Mouse (Mus musculus) neural tube, embryonic 14.5 days (tissue): Measurements from ENCODE around the gene Gm17364. TPM values are rescaled to one million over a fixed set of nuclear protein-coding genes. Genes with fewer than 3 reads are reported as not detected.

Experiments used
- ATAC-seq: fragments of 200-750 bp; cut with Nextera tagmentation; 2 replicates; pipeline ENCODE4 v1.8.0; 2017; ENCODE audit warnings: low read depth, mild to moderate bottlenecking, moderate TSS enrichment, moderate library complexity
- H3K27ac ChIP-seq: fragments of 300-500 bp; sonication (generic); 2 replicates; pipeline ENCODE4 v1.5.1; 2014; ENCODE audit warnings: low read depth, mild to moderate bottlenecking, control low read depth, low read length, moderate library complexity, mixed read lengths
- H3K27me3 ChIP-seq: fragments of 300-500 bp; sonication (generic); 2 replicates; pipeline ENCODE4 v1.6.1; 2014; ENCODE audit warnings: low read length; ENCODE audit not compliant: control insufficient read depth, insufficient read depth
- H3K36me3 ChIP-seq: fragments of 300-500 bp; sonication (generic); 2 replicates; pipeline ENCODE4 v1.6.1; 2014; ENCODE audit warnings: low read length, mixed read lengths; ENCODE audit not compliant: control insufficient read depth, insufficient read depth
- H3K4me1 ChIP-seq: fragments of 300-500 bp; sonication (generic); 2 replicates; pipeline ENCODE4 v1.6.1; 2014; ENCODE audit warnings: low read length; ENCODE audit not compliant: control insufficient read depth, insufficient read depth
- H3K4me2 ChIP-seq: fragments of 300-500 bp; sonication (generic); 2 replicates; pipeline ENCODE4 v1.6.1; 2014; ENCODE audit warnings: mild to moderate bottlenecking, low read depth, low read length, control low read depth
- H3K4me3 ChIP-seq: fragments of 300-500 bp; sonication (generic); 2 replicates; pipeline ENCODE4 v1.5.1; 2014; ENCODE audit warnings: low read depth, low read length, control low read depth, mixed read lengths
- H3K9ac ChIP-seq: fragments of 300-500 bp; sonication (generic); replicated peaks from 2 replicates; pipeline ENCODE4 v1.6.1; 2014; ENCODE audit warnings: low read depth, mild to moderate bottlenecking, control low read depth, low read length, mixed read lengths
- H3K9me3 ChIP-seq: fragments of 300-500 bp; sonication (generic); 2 replicates; pipeline ENCODE4 v1.6.1; 2016; ENCODE audit warnings: low read length; ENCODE audit not compliant: control insufficient read depth
- WGBS: fragments of 180-500 bp; shearing (Covaris S2); extraction: QIAGEN DNeasy Blood & Tissue Kit; methylation state at CpG from one replicate; pipeline ENCODE4 v1.1.7; 2014; 5-methylcytosine and 5-hydroxymethylcytosine counted together
- polyA plus RNA-seq: library from polyadenylated mRNA; unstranded; fragments of >200 nt; fragmentation: Nextera tagmentation; extraction: Ambion mirVana; gene quantifications from 2 replicates; pipeline ENCODE4 v1.2.1, GENCODE M21; 2014

The Gm17364 gene
- polyA plus RNA-seq, 1 experiment from 2014 or later = not detected

DNA sequence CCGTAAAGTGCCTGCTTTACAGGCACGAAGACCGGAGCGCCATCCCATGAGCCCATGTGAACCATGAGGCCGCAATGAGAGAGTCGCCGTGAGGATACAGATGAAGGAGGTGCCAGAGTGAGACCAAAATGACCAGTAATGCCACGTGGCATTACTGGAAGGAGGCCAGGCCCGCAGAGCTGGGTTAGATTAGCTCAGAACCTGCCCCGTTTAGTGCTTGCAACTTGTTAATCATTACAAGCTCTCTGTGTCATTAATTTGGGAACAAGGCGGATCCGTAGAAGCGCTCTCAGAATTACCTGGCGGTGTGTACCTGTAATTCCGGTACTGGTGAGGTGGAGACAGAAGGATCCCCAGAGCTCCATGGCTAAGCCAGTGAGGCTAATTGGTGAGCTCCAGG is 41.6 kb downstream of the Gm17364 start:
- no peak overlapping the region for H3K4me3 ChIP-seq
- WGBS = 94% methylated on average over 15 of the region's 15 CpGs
- ATAC-seq = no peak

GRCm38 (mm10) chr13:41231389-41231983 is 42.3 kb downstream of the Gm17364 start:
- no peaks in the 10 kb centered on the region for H3K4me1 ChIP-seq
- no peak overlapping the region for H3K4me2 ChIP-seq
- H3K9me3 ChIP-seq = no peaks in the 10 kb centered on the region
- no peak overlapping the region for H3K27ac ChIP-seq
- 80% methylated on average over 12 of the region's 12 CpGs for WGBS
- no peak overlapping the region for H3K4me3 ChIP-seq
- no peaks in the 10 kb centered on the region for H3K36me3 ChIP-seq
- no peaks in the 10 kb centered on the region for H3K27me3 ChIP-seq
- H3K9ac ChIP-seq = no peak overlapping the region
- no peak for ATAC-seq

More for the DNA sequence above, 41.6 kb downstream of the Gm17364 start:
- H3K27ac ChIP-seq = no peak overlapping the region
- H3K9me3 ChIP-seq = no peaks in the 10 kb centered on the region
- H3K4me2 ChIP-seq = no peak overlapping the region
- H3K36me3 ChIP-seq = no peaks in the 10 kb centered on the region
- no peak overlapping the region for H3K9ac ChIP-seq
- H3K27me3 ChIP-seq = no peaks in the 10 kb centered on the region
- no peaks in the 10 kb centered on the region for H3K4me1 ChIP-seq

DNA sequence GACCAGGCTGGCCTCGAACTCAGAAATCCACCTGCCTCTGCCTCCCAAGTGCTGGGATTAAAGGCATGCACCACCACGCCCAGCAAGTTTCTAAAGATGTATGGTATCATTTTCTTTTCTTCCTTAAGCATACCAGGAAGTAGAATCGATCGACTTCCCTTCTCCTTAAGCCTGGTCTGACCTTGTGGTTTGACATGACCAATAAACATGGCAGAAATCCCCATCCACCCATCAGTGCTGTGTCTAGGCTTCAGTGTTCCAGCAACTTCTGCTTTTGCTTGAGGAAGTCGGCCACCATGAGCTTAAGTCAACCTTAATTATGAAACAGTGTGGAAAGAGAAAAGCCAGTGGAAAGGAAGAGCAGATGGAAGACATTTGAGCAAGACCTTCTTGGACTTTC is 43.5 kb downstream of the Gm17364 start:
- ATAC-seq = no peak
- Histone ChIP-seq H3K4me2 (no peak overlapping the region), H3K27ac (no peak overlapping the region), H3K4me1 (no peaks in the 10 kb centered on the region), H3K9ac (no peak overlapping the region), H3K4me3 (no peak overlapping the region), H3K36me3 (no peaks in the 10 kb centered on the region), H3K27me3 (no peaks in the 10 kb centered on the region), H3K9me3 (no peaks in the 10 kb centered on the region)
- WGBS = 89% methylated on average over 5 of the region's 5 CpGs

DNA sequence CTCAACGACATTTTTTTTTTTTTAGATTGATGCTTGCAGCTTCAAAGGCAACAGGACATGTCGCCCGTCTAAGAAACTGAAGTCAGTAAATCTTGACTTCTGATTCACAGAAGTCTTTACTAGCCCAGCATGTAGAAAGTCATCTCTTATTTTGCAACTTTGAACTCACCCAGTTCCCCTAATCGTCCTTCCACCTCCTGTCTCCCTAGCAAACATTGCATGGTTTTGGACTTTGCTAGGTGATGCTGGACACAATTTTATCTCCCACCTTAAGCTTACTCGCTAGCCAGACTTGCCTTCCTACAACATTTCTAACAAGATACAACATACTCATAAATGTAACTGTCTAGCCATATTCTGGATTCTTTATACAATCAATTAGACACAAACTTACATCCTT is 45.7 kb downstream of the Gm17364 start:
- H3K36me3 ChIP-seq = no peaks in the 10 kb centered on the region
- no peaks in the 10 kb centered on the region for H3K4me1 ChIP-seq
- no peak overlapping the region for H3K4me2 ChIP-seq
- 84% methylated on average over 5 of the region's 5 CpGs for WGBS
- no peak for ATAC-seq
- no peak overlapping the region for H3K4me3 ChIP-seq
- no peak overlapping the region for H3K27ac ChIP-seq
- no peak overlapping the region for H3K9ac ChIP-seq
- H3K9me3 ChIP-seq = 0 out of 2 replicates have a peak, but pooled peaks cover 3% of the 10 kb centered on the region
- H3K27me3 ChIP-seq = no peaks in the 10 kb centered on the region

- no peak overlapping the region for H3K4me2 ChIP-seq
- H3K4me3 ChIP-seq = no peak overlapping the region
- no peaks in the 10 kb centered on the region for H3K27me3 ChIP-seq
- 0 out of 2 replicates have a peak, but pooled peaks cover 3% of the 10 kb centered on the region for H3K9me3 ChIP-seq
- H3K9ac ChIP-seq = no peak overlapping the region
- no peak overlapping the region for H3K27ac ChIP-seq
- no peak for ATAC-seq
- H3K4me1 ChIP-seq = no peaks in the 10 kb centered on the region
- WGBS = 84% methylated on average over 5 of the region's 5 CpGs
- no peaks in the 10 kb centered on the region for H3K36me3 ChIP-seq
These were observed 47.3 kb downstream of the Gm17364 start for GRCm38 (mm10) chr13:41226513-41226912.

Other genes starting within 250 kb of the Gm17364 start
- 0.72 and 0.83 TPM in 2 replicates for gene Mak, start 194.3 kb downstream of the Gm17364 start, polyA plus RNA-seq
- gene Gcm2, start 162.9 kb downstream of the Gm17364 start, polyA plus RNA-seq = not detected in 2 replicates
- not detected in 2 replicates for gene Sycp2l, start 159.7 kb downstream of the Gm17364 start, polyA plus RNA-seq
- gene Elovl2, start 53.6 kb downstream of the Gm17364 start, polyA plus RNA-seq = 43.5 and 45.3 TPM in 2 replicates
- 30.0 and 31.7 TPM in 2 replicates for gene Smim13, start 24.1 kb downstream of the Gm17364 start, polyA plus RNA-seq
- gene Nedd9, start 213.4 kb upstream of the Gm17364 start, polyA plus RNA-seq = 15.1 and 16.9 TPM in 2 replicates